Mouse (Mus musculus) frontal cortex, adult 2 months (tissue): ENCODE data around the gene Stn1. TPM values are rescaled to one million over a fixed set of nuclear protein-coding genes. Genes with fewer than 3 reads are reported as not detected.
A peak's percentile ranks its signal among the peaks of the same experiment; 100 is the strongest.

Experiments used
- DNase-seq, 2 experiments: peaks; one replicate each; pipeline ENCODE4 v3.0.0; 2022; ENCODE audit warnings: low spot score in 1 of 2; ENCODE audit errors: extremely low spot score in 1 of 2
- polyA plus RNA-seq: library from polyadenylated mRNA; depleted of rRNA; stranded (reverse); fragments of >200 nt; gene quantifications from 2 replicates; pipeline ENCODE4 v1.2.3, GENCODE M21; 2012; rRNA removed

The Stn1 gene
- polyA plus RNA-seq, 1 experiment = 19.8 TPM

DNA sequence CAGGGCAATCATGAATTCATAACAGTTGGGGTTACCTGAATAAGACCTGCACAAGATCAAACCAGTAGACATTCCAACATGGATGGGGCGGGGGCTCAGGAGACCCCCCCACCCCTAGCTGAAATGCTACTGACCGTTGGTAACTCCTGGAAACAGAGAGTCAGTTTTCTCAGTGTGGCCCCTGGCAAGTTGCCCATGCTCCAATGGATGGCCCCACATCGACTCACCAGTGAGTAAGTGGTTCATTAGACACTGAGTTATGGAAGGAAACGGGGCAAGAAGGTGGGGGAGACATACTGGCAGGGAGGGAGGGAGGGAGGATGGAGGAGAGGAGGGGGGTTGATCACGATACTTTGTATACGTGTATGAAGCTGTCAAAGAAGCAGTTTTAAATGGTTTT lies 81.3 kb downstream of the Stn1 start:
- no peak for DNase-seq

DNA sequence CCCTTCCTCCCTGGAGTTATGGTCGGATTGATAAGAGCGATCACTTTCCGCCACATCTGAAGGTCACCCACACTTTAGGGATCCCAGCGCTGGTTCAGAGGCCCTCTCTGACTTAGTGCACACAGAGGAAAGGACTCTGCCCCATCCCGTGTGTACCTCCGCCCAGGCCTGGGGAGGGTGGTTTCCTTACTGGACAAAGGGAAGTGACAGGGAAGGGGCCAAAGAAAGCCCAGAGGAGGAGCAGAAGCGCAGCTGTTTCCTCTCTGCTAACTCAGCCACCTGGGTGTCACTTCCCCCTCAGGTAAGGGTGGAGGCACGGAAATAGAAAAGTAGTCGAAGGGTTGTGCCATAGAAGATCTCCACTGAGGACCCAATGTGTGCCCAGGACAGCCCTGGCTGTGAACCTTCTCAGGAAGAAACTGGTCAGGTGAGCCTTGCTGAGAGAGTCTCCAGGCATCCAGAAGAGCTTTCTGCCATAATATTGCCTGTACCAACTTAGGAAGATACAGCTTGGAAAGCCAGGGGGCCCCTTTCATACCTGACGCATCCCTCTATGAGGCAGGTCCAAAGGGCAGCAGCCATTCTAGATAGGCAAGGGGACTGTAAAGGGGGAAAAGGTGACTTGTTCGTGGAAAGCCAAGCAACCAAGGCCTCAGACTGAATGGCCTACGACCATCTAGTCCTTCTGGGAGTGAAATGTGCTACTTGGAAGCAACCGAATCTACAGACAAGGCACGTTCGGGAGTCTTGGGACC lies 82.1 kb downstream of the Stn1 start:
- DNase-seq = no peak

DNA sequence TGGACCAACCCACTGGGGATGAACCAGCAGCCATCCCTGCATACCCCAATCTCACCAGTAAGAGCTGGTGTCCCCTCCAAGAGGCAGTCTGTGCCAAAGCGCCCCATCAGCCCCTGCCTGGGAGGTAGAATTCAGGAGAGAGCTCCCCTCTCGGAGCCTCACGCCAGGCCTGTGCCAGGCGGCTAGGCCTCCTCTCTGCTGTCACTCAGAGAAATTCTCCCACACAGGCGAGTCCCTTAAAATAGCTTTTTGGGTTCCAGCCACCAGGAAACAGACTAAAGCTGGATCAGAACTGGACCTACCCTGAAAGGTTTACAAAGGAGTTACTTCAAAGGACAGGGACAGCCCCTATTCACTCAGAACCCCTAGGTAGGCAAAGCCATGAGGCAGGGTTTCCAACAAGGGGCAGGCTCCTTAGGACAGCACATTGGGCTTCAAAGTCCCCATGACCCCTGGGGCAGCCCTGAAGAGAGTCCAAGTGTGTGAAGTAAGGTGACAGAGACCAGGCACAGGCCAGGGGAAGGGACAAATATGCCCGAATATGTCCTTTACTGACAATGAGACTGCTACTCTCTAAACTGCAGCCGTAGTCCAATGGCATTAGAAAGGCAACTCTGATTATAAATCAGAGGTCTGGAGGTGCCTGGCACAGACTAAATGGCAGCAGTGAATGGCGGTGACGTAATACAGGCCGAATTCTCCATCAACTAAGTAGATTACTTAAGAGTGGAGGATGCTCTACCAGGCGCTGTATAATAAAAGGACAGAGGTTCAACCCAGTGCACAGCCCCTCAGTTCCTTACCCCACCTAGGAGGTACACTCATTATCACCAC lies 82.9 kb downstream of the Stn1 start:
- peak in 1 of 2 experiments; percentile 59 for DNase-seq

DNA sequence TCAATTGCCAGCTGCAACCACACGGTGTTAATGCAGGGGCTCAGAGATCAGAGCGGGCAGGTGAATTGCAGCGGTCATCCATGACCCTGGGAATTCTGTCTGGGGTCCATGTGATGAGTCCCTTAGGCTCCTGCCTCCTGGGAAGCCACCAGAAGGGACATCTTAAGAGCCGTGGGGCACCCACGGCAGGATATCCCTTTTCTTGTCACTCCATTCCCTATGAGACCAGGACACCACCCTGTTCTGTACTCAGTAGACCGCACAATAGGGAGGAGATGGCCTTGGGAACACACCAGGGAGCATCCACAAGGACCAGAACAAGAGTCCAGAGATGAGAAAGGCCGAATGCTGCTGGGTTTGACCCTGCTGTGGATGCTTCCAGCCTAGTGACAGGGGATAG lies 84.0 kb downstream of the Stn1 start:
- DNase-seq = no peak

DNA sequence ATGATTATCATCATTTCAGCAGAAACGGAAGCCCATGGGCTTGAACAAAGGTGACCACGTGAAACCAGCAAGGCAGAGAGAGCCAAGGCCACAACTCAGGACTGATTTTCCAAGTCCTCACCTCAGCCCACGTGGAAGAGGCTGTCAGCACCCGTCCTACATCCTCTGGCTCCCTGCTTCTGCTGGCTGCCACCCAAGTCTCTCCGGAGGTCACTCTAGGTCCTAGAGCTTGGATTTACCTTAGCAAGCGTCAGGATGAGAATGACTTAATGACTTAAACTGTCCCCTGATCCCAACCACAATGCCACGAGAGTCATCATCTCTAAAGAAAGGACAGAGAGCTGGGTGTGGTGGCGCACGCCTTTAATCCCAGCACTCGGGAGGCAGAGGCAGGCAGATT lies 84.6 kb downstream of the Stn1 start:
- no peak for DNase-seq

DNA sequence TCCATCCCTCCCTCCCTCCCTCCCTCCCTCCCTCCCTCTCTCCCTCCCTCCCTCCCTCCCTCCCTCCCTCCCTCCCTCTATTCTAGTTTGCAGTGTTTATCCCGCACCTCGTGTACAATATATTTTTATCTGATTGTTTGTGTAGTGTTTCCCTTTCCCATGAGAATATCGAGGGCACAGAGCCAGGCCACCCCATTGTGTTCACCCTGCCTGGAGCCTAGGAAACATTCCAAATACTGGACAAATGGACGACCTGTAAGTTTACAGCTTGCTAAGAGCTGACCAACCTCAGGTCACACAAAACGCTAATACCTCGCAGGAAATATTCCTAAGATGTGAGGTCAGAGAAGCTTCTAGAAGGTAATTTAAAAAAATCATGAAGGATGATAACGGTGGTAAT lies 85.1 kb downstream of the Stn1 start:
- no peak for DNase-seq

DNA sequence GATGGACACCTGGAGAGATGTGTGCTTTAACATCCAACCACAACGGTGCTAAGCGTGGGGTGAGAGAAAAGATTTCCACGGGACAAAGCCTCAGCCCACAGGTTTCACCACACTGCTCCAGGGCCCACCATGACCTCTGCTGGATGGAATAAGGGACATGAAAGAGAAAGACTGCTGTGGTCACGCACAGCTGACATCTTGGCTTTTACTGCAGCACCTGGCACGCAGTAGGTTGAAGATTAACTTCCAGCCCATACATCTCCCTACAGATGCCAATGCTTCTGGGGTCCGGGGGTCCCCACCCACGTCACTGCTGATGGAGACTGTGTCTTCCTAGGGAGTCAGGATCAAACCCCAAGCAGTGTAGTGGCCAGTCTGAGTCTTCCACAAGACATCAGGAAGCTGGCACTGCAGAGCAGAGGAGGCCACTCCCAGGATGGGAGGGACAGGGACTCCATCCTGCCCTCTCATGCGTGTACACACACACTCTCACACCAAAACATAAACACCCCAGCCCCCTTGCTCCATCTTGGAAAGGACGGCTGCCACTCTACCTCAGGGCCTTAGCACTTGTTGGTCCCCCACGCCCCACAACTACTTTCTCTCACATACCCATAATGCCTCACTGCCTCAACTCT lies 85.7 kb downstream of the Stn1 start:
- no peak for DNase-seq

Other genes starting within 250 kb of the Stn1 start
- 13.2 and 15.0 TPM in 2 replicates for gene Sh3pxd2a, start 73.1 kb downstream of the Stn1 start, polyA plus RNA-seq
- 33.8 and 39.7 TPM in 2 replicates for gene Slk, start 42.2 kb upstream of the Stn1 start, polyA plus RNA-seq
- 0.78 and 1.1 TPM in 2 replicates for gene Col17a1, start 154.6 kb upstream of the Stn1 start, polyA plus RNA-seq
- gene Sfr1, start 194.2 kb upstream of the Stn1 start, polyA plus RNA-seq = 82.0 and 88.7 TPM in 2 replicates